Mouse (Mus musculus): ENCODE results near the gene Gjb6. TPM values are rescaled to one million over a fixed set of nuclear protein-coding genes. Genes with fewer than 3 reads are reported as not detected.

Gene Gjb6
- polyA plus RNA-seq (2017; shearing (Covaris generic)) = not detected

DNA sequence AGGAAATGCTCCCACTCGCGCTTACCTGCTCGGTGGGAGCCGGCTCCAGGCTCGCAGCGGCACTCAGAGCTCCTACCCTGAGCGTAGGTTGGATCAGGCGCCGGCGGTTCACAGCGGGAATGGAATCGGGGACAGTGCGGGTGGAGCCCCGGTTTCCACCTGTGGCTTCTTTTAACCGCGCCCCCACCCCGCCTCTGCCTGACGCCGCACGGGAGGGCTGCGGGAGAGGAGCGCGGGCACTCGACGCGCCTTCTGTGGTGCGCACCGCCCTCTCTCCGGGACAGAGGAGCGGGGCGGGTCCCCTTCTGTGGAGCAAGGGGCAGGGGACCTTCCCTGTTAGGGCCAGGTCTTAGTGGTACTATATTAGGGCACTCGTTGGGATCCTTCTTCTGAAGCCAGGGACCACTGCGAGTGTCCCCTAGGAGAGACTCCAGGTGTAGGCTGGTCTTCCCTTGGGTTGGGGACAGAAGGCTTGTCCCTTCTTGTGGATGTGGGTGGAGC, at the start of gene Gjb6:
Gjb6 (minus strand) TSS at position 451 of the 501 bp plus-strand sequence.

DNA sequence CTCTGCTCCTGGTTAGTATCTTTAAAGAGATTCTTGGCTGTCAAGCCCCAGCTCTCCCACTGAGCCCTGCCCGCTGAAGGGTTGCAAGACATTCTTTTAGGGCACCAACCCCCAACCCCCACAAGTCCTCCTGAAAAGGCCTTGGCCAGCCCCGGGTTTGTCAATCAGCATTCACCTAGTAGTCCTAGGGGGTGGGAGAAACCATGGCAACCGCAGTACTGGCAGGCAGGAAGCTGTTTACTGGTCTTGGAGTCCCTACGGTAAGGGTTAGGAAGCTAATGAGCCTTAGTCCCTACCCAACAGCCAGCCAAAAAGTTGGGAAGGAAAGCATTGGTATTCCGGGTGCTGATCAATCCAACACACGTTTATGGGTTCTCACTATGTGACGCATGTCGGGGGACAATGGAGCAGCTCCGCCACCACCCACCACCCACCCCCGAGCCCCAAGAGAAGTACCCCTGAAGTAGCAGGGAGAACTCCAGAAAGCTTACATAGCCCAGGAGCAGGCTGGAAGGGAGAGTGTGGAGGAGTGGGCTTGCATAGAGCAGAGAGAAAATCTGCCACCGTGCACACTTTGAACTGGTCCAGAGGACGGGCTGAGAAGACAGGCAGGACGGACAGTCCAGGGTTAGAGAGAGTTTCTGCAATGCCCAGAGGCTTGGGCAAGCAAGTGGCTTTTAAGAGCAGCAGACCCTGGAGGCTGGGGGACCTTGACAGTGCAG, 17.4 kb downstream of the Gjb6 start, which contains the start of gene Gm4491:
Gm4491 (minus strand) TSS at position 61 of the 722 bp plus-strand sequence.

DNA sequence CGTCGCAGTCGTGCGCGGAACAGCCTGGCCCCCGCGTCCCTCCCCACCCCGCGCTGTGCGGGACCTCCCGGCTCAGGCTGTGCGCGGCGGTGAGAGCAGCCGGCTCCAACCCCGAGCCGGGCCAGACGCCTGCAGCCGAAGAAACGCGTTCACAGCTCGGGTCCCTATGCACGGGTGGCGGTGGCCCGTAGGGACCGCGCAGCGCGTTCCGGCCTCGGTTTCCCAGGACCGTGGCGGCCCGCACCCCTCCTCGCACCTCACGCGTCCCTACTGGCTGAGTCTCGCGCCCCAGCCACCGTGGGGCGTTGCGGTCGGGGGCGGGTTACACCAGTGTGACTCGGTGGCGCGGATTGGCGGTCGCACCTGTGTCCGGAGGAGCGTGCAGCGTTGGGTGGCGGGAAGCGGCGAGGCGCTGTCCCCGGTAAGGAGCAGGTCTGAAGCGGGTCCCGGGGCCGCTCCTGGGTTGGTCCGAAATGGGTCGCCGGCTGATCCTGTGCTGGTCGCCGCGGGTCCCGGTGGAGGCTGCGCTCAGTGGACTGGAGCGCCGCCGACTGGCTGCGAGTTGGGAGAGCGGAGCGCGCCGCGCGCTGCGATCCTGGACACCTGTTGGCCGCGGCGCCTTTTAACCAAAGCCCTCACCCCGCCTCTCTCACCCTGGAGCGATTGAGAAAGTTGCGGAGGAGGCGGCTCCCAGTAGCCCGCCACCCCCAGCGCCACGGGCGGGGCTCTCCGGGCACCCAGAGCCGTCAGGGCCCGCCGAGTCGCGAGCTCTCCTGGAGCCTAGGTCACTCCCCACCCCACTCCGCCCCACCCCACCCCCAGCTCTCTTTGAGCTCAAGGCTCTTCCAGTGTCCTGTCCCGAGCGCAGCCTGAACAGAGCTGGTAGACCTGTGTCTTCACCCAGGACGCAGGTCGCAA, 29.0 kb downstream of the Gjb6 start, which contains the start of gene Gjb2:
Gjb2 (minus strand) TSS at position 597 of the 918 bp plus-strand sequence.

Other genes with a start within 250 kb of the Gjb6 start
- 82.3 TPM for gene Zmym2, start 247.0 kb downstream of the Gjb6 start, polyA plus RNA-seq (2017; shearing (Covaris generic))
- gene Gja3, start 75.5 kb downstream of the Gjb6 start, polyA plus RNA-seq (2017; shearing (Covaris generic)) = not detected
- 5.3 TPM for gene Gjb2, start 28.9 kb downstream of the Gjb6 start, polyA plus RNA-seq (2017; shearing (Covaris generic))
- gene Gm4491, start 17.7 kb downstream of the Gjb6 start, polyA plus RNA-seq (2017; shearing (Covaris generic)) = 0.18 TPM